Mouse (Mus musculus): ENCODE results near the gene Nrcam.

Gene Nrcam

GRCm38 (mm10) chr12:44432727-44433126 lies 104.0 kb downstream of the Nrcam start:
- in situ Hi-C loops (cut with MboI, MseI), result no loop called here

- in situ Hi-C loops (cut with MboI, MseI), result no loop called here
Observed at GRCm38 (mm10) chr12:44437046-44437827, 108.6 kb downstream of the Nrcam start.

DNA sequence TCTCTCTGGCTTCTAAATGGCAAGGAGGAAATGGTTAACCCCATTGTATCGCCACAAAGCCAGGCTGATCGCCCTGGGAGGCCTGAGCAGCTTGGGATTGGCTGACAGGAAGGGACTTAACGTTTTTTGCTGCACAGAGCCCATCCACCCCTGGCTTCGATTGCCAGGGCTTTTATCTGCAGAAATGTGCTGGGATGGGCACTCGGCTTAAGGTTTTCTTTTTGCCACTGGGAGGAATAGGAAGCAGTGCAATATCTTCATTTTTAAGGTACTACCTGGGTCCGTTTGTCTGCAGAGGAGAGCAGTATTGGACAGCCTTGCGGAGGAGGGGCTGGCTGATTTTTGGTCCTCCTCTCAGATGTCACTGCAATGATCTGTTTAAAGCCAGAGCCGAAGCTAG lies 110.2 kb downstream of the Nrcam start:
- in situ Hi-C loops (cut with MboI, MseI), result no loop called here

DNA sequence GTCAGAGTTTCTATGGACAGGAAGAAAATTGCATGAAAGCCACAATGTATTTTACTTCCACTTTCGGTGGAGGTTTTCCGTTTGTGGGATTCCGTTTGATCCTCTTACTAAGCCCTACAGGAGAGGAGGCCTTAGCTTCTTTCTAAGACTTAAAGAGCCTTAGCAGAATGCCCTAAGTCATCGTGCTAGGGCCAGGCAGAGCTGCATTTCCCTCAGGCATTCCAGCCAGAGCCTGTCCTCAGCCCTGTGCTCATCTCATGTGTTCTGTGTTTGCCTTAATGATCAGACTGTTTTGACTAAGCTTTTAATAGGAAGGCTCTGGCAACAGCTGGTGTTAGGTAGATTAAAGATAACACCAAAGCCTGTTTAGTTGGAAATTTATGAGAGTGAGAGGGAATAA lies 111.5 kb downstream of the Nrcam start:
- in situ Hi-C loops (cut with MboI, MseI), result no loop called here

- in situ Hi-C loops (cut with MboI, MseI), result no loop called here
Observed at GRCm38 (mm10) chr12:44450930-44451329, 122.2 kb downstream of the Nrcam start.

GRCm38 (mm10) chr12:44451742-44452141 lies 123.1 kb downstream of the Nrcam start:
- in situ Hi-C loops (cut with MboI, MseI), result no loop called here

GRCm38 (mm10) chr12:44453791-44454190 lies 125.1 kb downstream of the Nrcam start:
- in situ Hi-C loops (cut with MboI, MseI), result no loop called here

DNA sequence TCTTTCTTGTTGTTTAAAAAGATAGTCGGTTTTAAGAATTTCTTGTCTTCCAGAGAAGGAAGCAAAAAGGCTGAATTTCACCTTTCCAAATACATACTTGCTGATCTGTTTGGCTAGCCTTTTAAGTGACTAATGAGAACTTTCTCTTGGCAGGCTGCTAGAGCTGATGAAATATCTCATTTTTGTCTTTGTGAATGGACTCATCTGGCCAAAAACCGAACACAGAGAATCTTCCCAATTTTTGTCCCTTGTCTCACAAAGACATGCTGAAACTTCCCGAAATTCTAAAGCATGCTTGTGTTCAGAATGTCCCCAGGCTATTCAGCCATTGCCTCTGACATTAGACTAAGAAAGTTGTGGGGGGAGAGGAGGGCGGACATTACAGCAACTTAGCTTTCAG lies 129.3 kb downstream of the Nrcam start:
- in situ Hi-C loops (cut with MboI, MseI), result no loop called here

- in situ Hi-C loops (cut with MboI, MseI), result no loop called here
Observed at GRCm38 (mm10) chr12:44462436-44462835, 133.8 kb downstream of the Nrcam start.

DNA sequence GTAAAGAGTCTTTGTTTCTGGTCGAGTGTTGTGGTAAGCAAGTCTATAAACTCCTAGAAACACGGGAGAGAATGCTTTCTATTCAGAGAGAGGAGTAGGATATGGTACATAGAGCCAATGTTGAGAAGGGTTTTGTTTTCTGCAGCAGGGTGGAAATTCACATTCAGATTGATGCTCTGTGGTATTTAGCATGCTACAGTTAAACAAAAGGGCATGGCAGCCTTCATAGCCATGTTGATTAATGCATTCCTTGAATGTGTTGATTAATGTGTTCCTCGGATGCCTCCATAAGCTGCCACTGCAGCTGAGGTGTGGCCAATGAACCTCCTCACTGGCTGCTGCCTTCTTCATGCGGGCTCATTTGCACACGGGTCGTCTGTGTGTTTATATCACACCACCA lies 134.3 kb downstream of the Nrcam start:
- in situ Hi-C loops (cut with MboI, MseI), result no loop called here

DNA sequence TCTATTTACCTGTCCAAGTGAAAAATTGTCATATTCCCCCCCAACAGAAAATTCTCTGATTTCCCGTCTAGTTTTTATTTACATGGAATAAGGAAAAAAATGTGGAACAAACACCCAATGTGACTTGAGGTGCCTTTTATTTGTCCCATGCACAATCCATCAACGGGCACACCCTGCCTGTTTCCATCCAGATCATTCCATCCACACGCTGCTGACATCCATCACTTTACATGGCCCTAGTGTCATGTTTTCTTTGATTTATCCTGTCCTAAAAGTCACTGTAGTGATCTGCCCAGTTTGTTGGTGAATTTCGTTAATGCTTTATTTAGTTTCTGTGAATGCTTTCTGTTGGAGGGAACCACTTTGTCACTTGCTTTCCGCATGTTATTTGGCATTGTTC lies 142.4 kb downstream of the Nrcam start:
- in situ Hi-C loops (cut with MboI, MseI), result no loop called here

GRCm38 (mm10) chr12:44475355-44475754 lies 146.7 kb downstream of the Nrcam start:
- in situ Hi-C loops (cut with MboI, MseI), result no loop called here

DNA sequence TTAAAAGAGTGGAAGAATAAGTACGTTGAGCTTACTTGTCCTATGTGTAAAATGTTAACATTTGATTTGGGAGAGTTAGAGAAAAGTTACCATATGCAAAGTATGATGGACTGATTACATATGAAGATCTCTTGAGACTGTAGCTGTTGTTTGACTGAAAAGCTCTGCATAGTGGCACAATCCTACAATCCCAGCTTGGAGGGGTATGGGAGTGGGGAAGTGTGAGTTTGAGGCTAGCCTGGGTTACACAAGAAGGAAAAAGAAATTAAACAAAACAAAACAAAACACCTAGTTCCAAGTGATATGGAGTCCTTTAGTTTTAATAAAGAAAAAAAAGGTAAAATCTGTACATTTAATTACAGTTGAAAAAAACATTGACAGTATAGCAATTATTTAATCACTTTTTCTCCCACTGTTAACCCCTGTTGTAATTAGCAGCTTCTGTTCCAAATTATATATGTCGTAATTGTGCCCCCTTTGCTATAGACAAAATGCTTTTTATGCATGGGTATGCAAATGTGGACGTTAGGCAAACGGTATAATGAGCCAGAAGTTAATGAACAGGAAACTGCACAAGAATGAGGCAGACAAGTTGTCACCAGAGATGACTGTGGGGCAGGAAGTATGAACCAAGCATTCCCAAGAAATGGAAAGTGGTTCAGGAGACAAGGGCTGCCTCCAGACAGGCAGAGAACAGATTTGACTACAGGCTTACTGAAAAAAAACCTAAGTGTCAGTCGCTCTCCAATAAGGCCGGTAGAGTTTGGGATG lies 150.8 kb downstream of the Nrcam start:
- in situ Hi-C loops (cut with MboI, MseI), result no loop called here

DNA sequence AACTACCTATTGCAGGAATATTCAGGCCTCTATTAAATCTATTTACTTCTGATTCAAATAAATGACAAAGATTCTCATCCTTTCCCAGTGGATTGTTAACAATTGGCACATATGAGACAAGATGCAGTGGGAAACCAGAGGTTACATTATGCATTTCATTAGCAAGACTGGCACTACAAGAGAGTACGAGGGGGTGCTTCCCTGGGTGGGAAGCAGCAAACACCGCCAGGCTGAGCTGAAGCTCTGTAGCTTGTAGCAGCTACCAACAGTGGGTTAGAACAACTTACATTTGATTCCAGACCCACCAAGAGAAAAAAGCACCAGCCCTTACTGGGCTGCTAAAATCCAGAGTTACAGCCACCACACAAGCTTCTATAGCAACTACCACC lies 151.3 kb downstream of the Nrcam start:
- in situ Hi-C loops (cut with MboI, MseI), result no loop called here

- in situ Hi-C loops (cut with MboI, MseI), result no loop called here
Observed at GRCm38 (mm10) chr12:44481415-44481814, 152.7 kb downstream of the Nrcam start.

DNA sequence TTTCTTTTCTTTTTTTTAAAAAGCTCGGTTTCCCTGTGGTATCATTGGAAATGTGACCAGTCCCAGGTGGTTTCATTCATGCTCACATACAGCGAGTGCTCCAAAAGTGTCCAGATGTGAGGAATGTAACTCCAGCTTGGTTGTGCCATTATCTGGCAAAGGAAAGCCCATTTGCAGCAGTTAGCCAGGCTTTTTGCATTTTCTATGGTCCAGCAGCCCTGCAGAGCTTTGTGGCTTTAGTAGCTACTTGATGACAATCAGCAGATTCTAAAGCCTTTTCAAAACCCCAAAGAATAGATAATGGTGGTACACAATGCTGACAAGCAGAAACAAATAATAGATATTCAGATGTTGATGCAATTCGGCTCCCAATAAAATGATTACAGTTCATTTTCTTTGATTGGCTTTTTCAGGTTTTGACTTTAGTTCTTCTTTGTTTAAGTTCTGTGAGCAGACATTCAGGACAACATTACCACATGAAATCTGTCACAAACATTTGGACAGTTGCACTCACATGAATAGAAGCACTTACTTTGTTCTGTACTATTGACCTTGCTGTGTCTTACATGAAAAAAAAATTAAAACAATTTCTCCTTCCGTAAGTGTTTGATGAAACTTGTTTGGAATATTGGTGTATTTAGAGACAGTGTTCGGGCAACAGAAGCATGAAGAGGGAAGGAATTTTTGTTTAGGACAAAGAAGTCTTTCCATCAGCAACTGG lies 164.2 kb downstream of the Nrcam start:
- in situ Hi-C loops (cut with MboI, MseI), result no loop called here

DNA sequence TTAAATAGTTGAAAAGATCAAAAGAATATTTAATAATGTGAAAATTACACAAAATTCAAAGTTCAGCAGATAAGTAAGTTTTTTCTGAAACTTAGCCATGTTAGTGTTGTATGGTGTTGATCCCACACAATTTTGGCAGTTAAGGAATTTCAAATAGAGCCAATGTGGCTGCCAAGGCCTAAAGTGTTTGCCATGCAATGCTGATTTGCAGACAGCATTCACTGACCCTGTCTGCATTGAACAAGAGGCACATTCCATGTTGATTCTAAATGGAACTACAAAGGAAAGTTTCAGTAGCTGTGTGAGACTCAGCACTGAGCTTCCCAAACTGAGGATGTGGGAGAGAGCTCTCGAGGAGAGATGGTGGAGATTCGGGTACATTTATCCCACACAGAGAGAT lies 169.1 kb downstream of the Nrcam start:
- in situ Hi-C loops (cut with MboI, MseI), result no loop called here

DNA sequence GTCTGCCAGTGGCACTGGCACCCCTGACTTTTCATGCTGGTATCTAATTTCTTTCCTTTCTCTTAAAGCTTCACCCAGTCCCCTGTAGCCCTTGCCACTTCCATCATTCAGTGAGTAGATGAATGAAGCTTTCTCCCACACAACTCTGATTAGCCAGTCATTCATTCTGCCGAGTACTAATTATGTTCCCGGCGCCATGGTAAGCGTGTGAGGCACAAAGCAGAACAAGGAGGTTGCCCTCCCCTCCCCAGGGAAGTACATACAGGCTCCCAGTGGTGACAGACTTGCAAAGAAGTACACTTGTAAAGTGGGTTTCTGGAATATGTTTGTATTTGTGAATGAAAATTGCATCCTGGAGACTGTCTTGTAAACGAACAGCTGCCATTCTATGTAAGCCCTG lies 170.2 kb downstream of the Nrcam start:
- in situ Hi-C loops (cut with MboI, MseI), result no loop called here

DNA sequence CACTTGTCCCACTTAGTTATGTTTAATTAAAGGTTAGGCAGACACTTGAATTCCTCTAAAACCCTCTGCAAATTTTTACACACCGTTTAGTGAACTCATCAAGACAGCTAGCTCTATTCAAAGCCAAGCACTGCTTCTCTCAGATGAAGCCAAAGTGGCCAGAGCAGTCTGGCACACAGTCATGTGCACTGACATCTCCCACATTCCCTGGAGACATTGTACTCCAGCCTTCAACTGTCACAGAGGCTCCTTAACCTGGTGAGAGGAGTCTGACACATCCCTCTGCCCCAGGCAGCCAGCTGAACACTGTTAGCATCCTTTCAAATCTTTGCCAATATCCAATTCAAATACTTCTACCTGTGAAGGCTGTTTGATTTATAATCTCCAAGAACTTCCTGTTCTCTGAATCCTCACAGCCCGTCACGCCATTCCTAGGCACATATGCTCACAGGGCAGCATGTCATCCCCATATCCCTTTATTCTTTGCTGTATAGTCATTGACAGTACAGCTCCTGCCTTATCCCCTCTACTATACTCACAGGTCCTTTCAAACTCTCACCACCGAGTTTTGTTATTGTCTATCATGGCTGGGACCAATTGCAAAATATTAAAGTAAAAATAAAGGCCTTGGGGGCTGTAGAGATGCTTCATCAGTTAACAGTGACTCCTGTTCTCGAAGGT lies 173.3 kb downstream of the Nrcam start:
- in situ Hi-C loops (cut with MboI, MseI), result no loop called here

DNA sequence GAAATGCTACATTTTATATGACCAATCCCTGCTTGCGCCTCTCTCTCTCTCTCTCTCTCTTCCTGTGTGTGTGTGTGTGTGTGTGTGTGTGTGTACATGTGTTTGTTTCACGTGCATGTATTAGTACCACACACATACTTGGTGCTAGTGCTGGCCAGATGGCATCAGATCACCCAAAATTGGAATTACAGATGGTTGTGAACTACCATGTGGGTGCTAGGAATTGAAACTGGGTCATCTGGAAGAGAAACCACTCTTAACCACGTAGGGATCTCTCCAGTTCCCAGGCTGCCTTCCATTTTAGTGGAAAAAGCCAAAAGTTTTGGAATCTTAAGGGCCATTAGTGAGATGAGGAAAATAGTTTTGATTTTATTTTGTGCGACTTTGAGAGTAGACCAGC lies 175.1 kb downstream of the Nrcam start:
- in situ Hi-C loops (cut with MboI, MseI), result no loop called here

- in situ Hi-C loops (cut with MboI, MseI), result no loop called here
Observed at GRCm38 (mm10) chr12:44508635-44509034, 179.9 kb downstream of the Nrcam start.

All from T-helper 17 cell (primary cell).